Mouse (Mus musculus) neutrophil, adult 5-6 weeks (primary cell): ENCODE data around the gene Epha4. TPM values are rescaled to one million over a fixed set of nuclear protein-coding genes. Genes with fewer than 3 reads are reported as not detected.

ENCODE experiments used
- ATAC-seq: fragments of 151-379, 151-347 bp; 2 replicates; pipeline ENCODE4 v1.8.0; 2017; ENCODE audit warnings: mild to moderate bottlenecking, moderate TSS enrichment; ENCODE audit not compliant: insufficient number of reproducible peaks, poor library complexity, low FRiP score, severe bottlenecking; ENCODE audit errors: extremely low read depth
- total RNA-seq: library from RNA; stranded (forward); fragments of 200-1000 nt; gene quantifications from 2 replicates; pipeline ENCODE4 v1.2.3, GENCODE M21; 2017

Epha4 gene
- total RNA-seq, 1 experiment from 2014 or later: 0.81 TPM

- ATAC-seq: no peak
These were observed 89.7 kb downstream of the Epha4 start for GRCm38 (mm10) chr1:77425171-77425570.

GRCm38 (mm10) chr1:77421081-77421480 is 93.8 kb downstream of the Epha4 start:
- ATAC-seq: no peak

GRCm38 (mm10) chr1:77420348-77420747 is 94.5 kb downstream of the Epha4 start:
- no peak for ATAC-seq

GRCm38 (mm10) chr1:77416872-77417271 is 98.0 kb downstream of the Epha4 start:
- no peak for ATAC-seq

- no peak for ATAC-seq
These were observed 101.8 kb downstream of the Epha4 start for GRCm38 (mm10) chr1:77412871-77413669.

- ATAC-seq: no peak
These were observed 102.6 kb downstream of the Epha4 start for GRCm38 (mm10) chr1:77412285-77412684.

GRCm38 (mm10) chr1:77411222-77411621 is 103.7 kb downstream of the Epha4 start:
- ATAC-seq: no peak

- no peak for ATAC-seq
These were observed 104.2 kb downstream of the Epha4 start for GRCm38 (mm10) chr1:77410716-77411115.

- no peak for ATAC-seq
These were observed 104.7 kb downstream of the Epha4 start for GRCm38 (mm10) chr1:77410153-77410552.

GRCm38 (mm10) chr1:77409509-77409908 is 105.4 kb downstream of the Epha4 start:
- no peak for ATAC-seq

- no peak for ATAC-seq
These were observed 107.5 kb downstream of the Epha4 start for GRCm38 (mm10) chr1:77407417-77407816.

GRCm38 (mm10) chr1:77406631-77407030 is 108.3 kb downstream of the Epha4 start:
- no peak for ATAC-seq

GRCm38 (mm10) chr1:77404537-77404936 is 110.4 kb downstream of the Epha4 start:
- ATAC-seq: no peak

- ATAC-seq: no peak
These were observed 111.9 kb downstream of the Epha4 start for GRCm38 (mm10) chr1:77402942-77403341.

GRCm38 (mm10) chr1:77401465-77401864 is 113.4 kb downstream of the Epha4 start:
- ATAC-seq: no peak

GRCm38 (mm10) chr1:77391590-77391989 is 123.3 kb downstream of the Epha4 start:
- no peak for ATAC-seq

- ATAC-seq: no peak
These were observed 125.8 kb downstream of the Epha4 start for GRCm38 (mm10) chr1:77389069-77389468.

GRCm38 (mm10) chr1:77388556-77388955 is 126.3 kb downstream of the Epha4 start:
- ATAC-seq: no peak

- no peak for ATAC-seq
These were observed 129.3 kb downstream of the Epha4 start for GRCm38 (mm10) chr1:77385613-77386012.

GRCm38 (mm10) chr1:77383466-77383865 is 131.4 kb downstream of the Epha4 start:
- no peak for ATAC-seq

- no peak for ATAC-seq
These were observed 137.3 kb downstream of the Epha4 start for GRCm38 (mm10) chr1:77377550-77377980.
